Mouse (Mus musculus): ENCODE data around the gene Fut4. TPM values are rescaled to one million over a fixed set of nuclear protein-coding genes. Genes with fewer than 3 reads are reported as not detected.

Gene Fut4
- polyA plus RNA-seq, 1 experiment from 2014 or later, result 0.76 TPM

Other genes with a start within 250 kb of the Fut4 start
- 1.8 and 2.1 TPM in 2 replicates for gene Amotl1, start 107.3 kb downstream of the Fut4 start, polyA plus RNA-seq (2015; fragmentation: Nextera tagmentation; extraction: Ambion mirVana)
- gene Piwil4, start 11.7 kb downstream of the Fut4 start, polyA plus RNA-seq (2015; fragmentation: Nextera tagmentation; extraction: Ambion mirVana), result 0.10 TPM in 1 of 2 replicates, not detected in the other
- not detected in 2 replicates for gene 1700012B09Rik, start 18.6 kb upstream of the Fut4 start, polyA plus RNA-seq (2015; fragmentation: Nextera tagmentation; extraction: Ambion mirVana)
- gene Mre11a, start 32.3 kb upstream of the Fut4 start, polyA plus RNA-seq (2015; fragmentation: Nextera tagmentation; extraction: Ambion mirVana), result 11.4 and 12.4 TPM in 2 replicates
- gene Ankrd49, start 32.5 kb upstream of the Fut4 start, polyA plus RNA-seq (2015; fragmentation: Nextera tagmentation; extraction: Ambion mirVana), result 21.2 and 23.2 TPM in 2 replicates
- 0.03 and 0.05 TPM in 2 replicates for gene Gpr83, start 107.8 kb upstream of the Fut4 start, polyA plus RNA-seq (2015; fragmentation: Nextera tagmentation; extraction: Ambion mirVana)
- not detected in 2 replicates for gene Izumo1r, start 151.6 kb upstream of the Fut4 start, polyA plus RNA-seq (2015; fragmentation: Nextera tagmentation; extraction: Ambion mirVana)

Measured in liver, embryonic 15.5 days (tissue).